Mouse (Mus musculus): ENCODE results near the gene Fam177a. TPM values are rescaled to one million over a fixed set of nuclear protein-coding genes. Genes with fewer than 3 reads are reported as not detected.
"Not testable (repeated sequence)": the region's sequence is repeated elsewhere in the genome, so short reads cannot be mapped to it uniquely, and the experiment has no call there.

Fam177a gene
- polyA plus RNA-seq (2015; fragmentation: Nextera tagmentation; extraction: Ambion mirVana): 16.3 and 18.6 TPM in 2 replicates

GRCm38 (mm10) chr12:55124242-55124641 is at the start of gene Fam177a:
Gene Fam177a (plus strand): TSS chr12:55124469.
- H3K4me3 ChIP-seq; H3K9me3 ChIP-seq; H3K9ac ChIP-seq; H3K27me3 ChIP-seq (replicated peaks); H3K4me1 ChIP-seq; H3K36me3 ChIP-seq; H3K4me2 ChIP-seq; H3K27ac ChIP-seq (replicated peaks): not testable (repeated sequence)
- ATAC-seq (ENCODE audit: extremely low read depth, insufficient number of reproducible peaks, low FRiP score, low TSS enrichment): peak; percentile 96
- no CpG with 5 or more reads among the region's 40 CpGs for WGBS

GRCm38 (mm10) chr12:55075296-55075695 is 49.0 kb upstream of the Fam177a start:
- H3K9ac ChIP-seq: no peak overlapping the region
- H3K9me3 ChIP-seq: no peaks in the 10 kb centered on the region
- WGBS: 92% methylated on average over 2 of the region's 2 CpGs
- no peak for ATAC-seq (ENCODE audit: extremely low read depth, insufficient number of reproducible peaks, low FRiP score, low TSS enrichment)
- H3K36me3 ChIP-seq: peaks cover 3% of the 10 kb centered on the region; the same call in 1 of the 2 replicates
- no peak overlapping the region for H3K27ac ChIP-seq (replicated peaks)
- peaks cover 11% of the 10 kb centered on the region; the same call in 1 of the 2 replicates for H3K4me1 ChIP-seq
- no peak overlapping the region for H3K4me3 ChIP-seq
- no peaks in the 10 kb centered on the region for H3K27me3 ChIP-seq (replicated peaks)
- no peak overlapping the region for H3K4me2 ChIP-seq

GRCm38 (mm10) chr12:55078706-55079105 is 45.6 kb upstream of the Fam177a start:
- not testable (repeated sequence) for H3K4me1 ChIP-seq; H3K36me3 ChIP-seq; ATAC-seq (ENCODE audit: extremely low read depth, insufficient number of reproducible peaks, low FRiP score, low TSS enrichment); H3K4me3 ChIP-seq; H3K9me3 ChIP-seq; H3K9ac ChIP-seq; H3K27ac ChIP-seq (replicated peaks); H3K27me3 ChIP-seq (replicated peaks)
- H3K4me2 ChIP-seq: peak overlapping the region; percentile 78
- 28% methylated on average over 2 of the region's 2 CpGs for WGBS

GRCm38 (mm10) chr12:55079726-55080600 is 44.3 kb upstream of the Fam177a start, which contains the start of the genes 2700097O09Rik and Srp54a:
Gene 2700097O09Rik (minus strand): TSS chr12:55080110.
Gene Srp54a (plus strand): TSS chr12:55080262.
- under 1% methylated on average over 60 of the region's 60 CpGs for WGBS
- peak; percentile 95 for ATAC-seq (ENCODE audit: extremely low read depth, insufficient number of reproducible peaks, low FRiP score, low TSS enrichment)
- not testable (repeated sequence) for H3K9me3 ChIP-seq

GRCm38 (mm10) chr12:55080601-55080942 is 43.7 kb upstream of the Fam177a start:
- not testable (repeated sequence) for H3K4me1 ChIP-seq; H3K9me3 ChIP-seq; ATAC-seq (ENCODE audit: extremely low read depth, insufficient number of reproducible peaks, low FRiP score, low TSS enrichment); H3K36me3 ChIP-seq; H3K27me3 ChIP-seq (replicated peaks)
- Histone ChIP-seq H3K4me2 (peak overlapping the region; percentile 78), H3K27ac (replicated peaks) (peak overlapping the region; percentile 93), H3K9ac (peak overlapping the region; percentile 92), H3K4me3 (peak overlapping the region; percentile 77)
- WGBS: under 1% methylated on average over 25 of the region's 25 CpGs

More at GRCm38 (mm10) chr12:55079726-55080600, 44.3 kb upstream of the Fam177a start, which contains the start of the genes 2700097O09Rik and Srp54a:
- H3K4me1 ChIP-seq; H3K27me3 ChIP-seq (replicated peaks); H3K36me3 ChIP-seq: not testable (repeated sequence)
- Histone ChIP-seq H3K27ac (replicated peaks) (peak within 1 kb of the TSS; percentile 93), H3K4me3 (peak within 1 kb of the TSS; percentile 77), H3K9ac (peak within 1 kb of the TSS; percentile 92), H3K4me2 (peak within 1 kb of the TSS; percentile 78)

GRCm38 (mm10) chr12:55092127-55092526 is 32.1 kb upstream of the Fam177a start:
- H3K36me3 ChIP-seq; ATAC-seq (ENCODE audit: extremely low read depth, insufficient number of reproducible peaks, low FRiP score, low TSS enrichment): not testable (repeated sequence)

GRCm38 (mm10) chr12:55112616-55113015 is 11.7 kb upstream of the Fam177a start:
- H3K9ac ChIP-seq; H3K4me3 ChIP-seq; H3K4me1 ChIP-seq; H3K4me2 ChIP-seq; H3K27me3 ChIP-seq (replicated peaks); ATAC-seq (ENCODE audit: extremely low read depth, insufficient number of reproducible peaks, low FRiP score, low TSS enrichment); H3K36me3 ChIP-seq; H3K27ac ChIP-seq (replicated peaks); H3K9me3 ChIP-seq: not testable (repeated sequence)
- WGBS: no CpG with 5 or more reads among the region's 7 CpGs

More at GRCm38 (mm10) chr12:55092127-55092526, 32.1 kb upstream of the Fam177a start:
- not testable (repeated sequence) for H3K27me3 ChIP-seq (replicated peaks); H3K4me1 ChIP-seq; H3K4me2 ChIP-seq; H3K9me3 ChIP-seq; H3K4me3 ChIP-seq; H3K27ac ChIP-seq (replicated peaks); H3K9ac ChIP-seq
- 95% methylated on average over 2 of the region's 7 CpGs for WGBS

- H3K9me3 ChIP-seq; H3K27me3 ChIP-seq (replicated peaks); H3K9ac ChIP-seq; H3K4me3 ChIP-seq; H3K4me1 ChIP-seq; H3K36me3 ChIP-seq; H3K27ac ChIP-seq (replicated peaks); H3K4me2 ChIP-seq: not testable (repeated sequence)
- ATAC-seq (ENCODE audit: extremely low read depth, insufficient number of reproducible peaks, low FRiP score, low TSS enrichment): 0 out of 2 replicates have a peak, but pooled peaks have one; percentile 6
- no CpG with 5 or more reads among the region's 18 CpGs for WGBS
Observed at GRCm38 (mm10) chr12:55124731-55125130, 462 bp downstream of the Fam177a start.

- WGBS: no CpG with 5 or more reads among the region's 6 CpGs
- H3K9me3 ChIP-seq; H3K4me2 ChIP-seq; H3K4me1 ChIP-seq; H3K36me3 ChIP-seq; H3K27ac ChIP-seq (replicated peaks); ATAC-seq (ENCODE audit: extremely low read depth, insufficient number of reproducible peaks, low FRiP score, low TSS enrichment); H3K9ac ChIP-seq; H3K27me3 ChIP-seq (replicated peaks); H3K4me3 ChIP-seq: not testable (repeated sequence)
Observed at GRCm38 (mm10) chr12:55135540-55135939, 11.3 kb downstream of the Fam177a start.

- H3K27ac ChIP-seq (replicated peaks); ATAC-seq (ENCODE audit: extremely low read depth, insufficient number of reproducible peaks, low FRiP score, low TSS enrichment): not testable (repeated sequence)
Observed at GRCm38 (mm10) chr12:55137859-55138258, 13.6 kb downstream of the Fam177a start.

GRCm38 (mm10) chr12:55154559-55155448 is 30.5 kb downstream of the Fam177a start, which contains the start of gene Srp54b:
Gene Srp54b (plus strand): TSS chr12:55155104.
- peak; percentile 96 for ATAC-seq (ENCODE audit: extremely low read depth, insufficient number of reproducible peaks, low FRiP score, low TSS enrichment)
- no CpG with 5 or more reads among the region's 57 CpGs for WGBS
- not testable (repeated sequence) for H3K9me3 ChIP-seq; H3K4me1 ChIP-seq; H3K9ac ChIP-seq; H3K4me2 ChIP-seq; H3K27ac ChIP-seq (replicated peaks); H3K36me3 ChIP-seq; H3K27me3 ChIP-seq (replicated peaks)
- peak within 1 kb of the TSS; percentile 41 for H3K4me3 ChIP-seq

More at GRCm38 (mm10) chr12:55137859-55138258, 13.6 kb downstream of the Fam177a start:
- not testable (repeated sequence) for H3K27me3 ChIP-seq (replicated peaks); H3K36me3 ChIP-seq; H3K4me1 ChIP-seq; H3K9me3 ChIP-seq; H3K4me3 ChIP-seq; H3K4me2 ChIP-seq; H3K9ac ChIP-seq
- no CpG with 5 or more reads among the region's 6 CpGs for WGBS
